Mouse (Mus musculus): Measurements from ENCODE around the gene H2-T24. TPM values are rescaled to one million over a fixed set of nuclear protein-coding genes. Genes with fewer than 3 reads are reported as not detected.
"Not testable (repeated sequence)": the region's sequence is repeated elsewhere in the genome, so short reads cannot be mapped to it uniquely, and the experiment has no call there.

The H2-T24 gene
- polyA plus RNA-seq, 3 experiments from 2014 or later = 26.0 to 35.7 (median 32.8) TPM

- peak; percentile 72 for ATAC-seq
These were observed 3.6 kb upstream of the H2-T24 start for GRCm38 (mm10) chr17:36023710-36024654.

- ATAC-seq = no peak
These were observed 2.6 kb upstream of the H2-T24 start for GRCm38 (mm10) chr17:36022922-36023321.

GRCm38 (mm10) chr17:36022098-36022497, 1.7 kb upstream of the H2-T24 start:
- ATAC-seq = no peak

GRCm38 (mm10) chr17:36021309-36021708, 949 bp upstream of the H2-T24 start:
- ATAC-seq = peak; percentile 2

- no peak for ATAC-seq
These were observed 841 bp downstream of the H2-T24 start for GRCm38 (mm10) chr17:36019519-36019918.

- no peak for ATAC-seq
These were observed 1.4 kb downstream of the H2-T24 start for GRCm38 (mm10) chr17:36018979-36019378.

- ATAC-seq = no peak
These were observed 3.3 kb downstream of the H2-T24 start for GRCm38 (mm10) chr17:36017046-36017445.

GRCm38 (mm10) chr17:36014977-36015376, 5.4 kb downstream of the H2-T24 start:
- ATAC-seq = no peak

- not testable (repeated sequence) for ATAC-seq
These were observed 16.0 kb downstream of the H2-T24 start for GRCm38 (mm10) chr17:36004409-36004808.

- ATAC-seq = no peak
These were observed 17.0 kb downstream of the H2-T24 start for GRCm38 (mm10) chr17:36003331-36003730.

GRCm38 (mm10) chr17:36001966-36002365, 18.4 kb downstream of the H2-T24 start:
- ATAC-seq = peak; percentile 9

GRCm38 (mm10) chr17:36001121-36001897, 19.1 kb downstream of the H2-T24 start:
- ATAC-seq = peak; percentile 42

GRCm38 (mm10) chr17:36000349-36000748, 20.0 kb downstream of the H2-T24 start:
- no peak for ATAC-seq

GRCm38 (mm10) chr17:35999356-35999755, 21.0 kb downstream of the H2-T24 start:
- peak; percentile 65 for ATAC-seq

GRCm38 (mm10) chr17:35998545-35999305, 21.6 kb downstream of the H2-T24 start:
- ATAC-seq = no peak

- no peak for ATAC-seq
These were observed 22.4 kb downstream of the H2-T24 start for GRCm38 (mm10) chr17:35997713-35998510.

GRCm38 (mm10) chr17:35996949-35997348, 23.4 kb downstream of the H2-T24 start:
- peak; percentile 55 for ATAC-seq

- no peak for ATAC-seq
These were observed 25.5 kb downstream of the H2-T24 start for GRCm38 (mm10) chr17:35994879-35995240.

GRCm38 (mm10) chr17:35994175-35994878, 26.0 kb downstream of the H2-T24 start:
- ATAC-seq = peak; percentile 18

GRCm38 (mm10) chr17:35993675-35994074, 26.7 kb downstream of the H2-T24 start:
- ATAC-seq = peak; percentile 62

- no peak for ATAC-seq
These were observed 28.6 kb downstream of the H2-T24 start for GRCm38 (mm10) chr17:35991781-35992180.
